Mouse (Mus musculus) colon, adult 2 months (tissue): ENCODE data around the gene Oxsr1. TPM values are rescaled to one million over a fixed set of nuclear protein-coding genes. Genes with fewer than 3 reads are reported as not detected.

Experiments used
- polyA plus RNA-seq: library from polyadenylated mRNA; depleted of rRNA; stranded (reverse); fragments of >200 nt; gene quantifications from 2 replicates; pipeline ENCODE4 v1.2.3, GENCODE M21; 2012; rRNA removed

Gene Oxsr1
- polyA plus RNA-seq: 14.6 and 14.7 TPM in 2 replicates

DNA sequence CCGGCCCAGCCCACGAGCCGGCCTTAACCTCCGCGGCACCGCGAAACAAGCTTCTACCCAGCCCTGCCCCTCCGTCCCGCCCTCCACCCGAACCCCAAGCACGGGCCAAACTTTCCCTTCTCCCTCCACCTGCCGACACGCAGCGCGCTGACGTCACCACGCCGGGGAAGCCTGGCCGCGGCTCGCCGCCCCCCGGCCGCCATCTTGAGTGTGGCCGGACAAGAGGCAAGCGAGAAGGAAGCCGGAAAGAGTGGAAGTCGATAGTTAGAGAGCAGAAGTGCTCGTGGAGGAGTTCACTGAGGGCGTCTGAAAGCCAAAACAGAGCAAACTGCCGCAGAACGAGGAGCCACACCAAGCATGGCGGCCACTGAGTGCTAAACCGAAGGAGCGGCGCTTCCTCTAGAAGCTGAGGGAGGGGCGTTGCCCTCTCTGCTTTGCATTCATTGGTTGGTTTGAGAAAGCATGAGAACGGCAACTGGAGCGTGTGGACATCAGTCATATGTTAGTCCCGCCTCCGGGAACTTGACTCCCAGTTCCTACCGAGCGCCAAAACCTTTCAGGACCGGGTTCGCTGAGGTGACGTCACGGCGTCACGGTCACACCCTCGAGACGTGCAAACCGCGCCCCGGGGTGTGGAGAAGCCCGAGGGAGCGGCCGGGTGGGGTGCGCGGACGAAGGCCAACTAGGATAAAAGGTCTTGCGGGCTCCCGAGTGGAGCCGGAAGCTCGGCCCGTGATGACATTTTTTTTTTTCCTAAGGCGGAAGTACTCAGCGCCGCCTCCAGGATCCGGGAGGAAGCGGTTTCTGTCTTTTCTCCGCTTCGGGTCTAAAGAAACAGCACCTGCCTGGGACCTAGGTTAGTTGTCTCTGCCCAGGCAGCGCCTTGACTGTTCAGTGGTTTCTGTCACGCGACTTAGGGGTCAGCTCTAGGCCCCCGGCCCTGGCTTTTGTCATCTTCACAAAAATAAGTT is at the start of gene Oxsr1:
Gene Oxsr1, minus strand, starts transcription at position 139 of the 971 bp plus-strand sequence.

DNA sequence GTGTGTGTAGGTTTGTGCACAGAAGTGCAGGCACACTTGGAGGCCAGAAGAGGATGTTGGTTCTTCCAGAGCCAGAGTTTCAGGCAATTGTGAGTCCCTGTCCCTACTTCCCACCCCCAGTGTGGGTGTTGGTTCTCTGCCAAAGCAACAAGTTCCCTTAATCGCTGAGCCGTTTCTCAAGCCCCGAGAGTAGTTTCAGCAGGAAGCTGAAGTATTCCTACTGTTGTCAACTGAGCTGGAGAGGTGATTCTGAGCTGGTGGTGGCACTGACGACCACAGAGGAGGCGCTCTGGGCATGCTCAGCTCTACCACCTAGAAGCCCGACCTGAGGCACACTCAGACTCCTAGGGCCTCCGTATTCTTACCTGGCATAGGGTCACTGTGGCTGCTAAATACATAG is 43.1 kb upstream of the Oxsr1 start, which contains the start of gene Slc22a14:
Gene Slc22a14, minus strand, starts transcription at position 270 of the 400 bp plus-strand sequence.

GRCm38 (mm10) chr9:119357331-119358057 is 35.3 kb upstream of the Oxsr1 start, which contains the start of gene Xylb:
TSS of gene Xylb (plus strand) at chr9:119357381.

DNA sequence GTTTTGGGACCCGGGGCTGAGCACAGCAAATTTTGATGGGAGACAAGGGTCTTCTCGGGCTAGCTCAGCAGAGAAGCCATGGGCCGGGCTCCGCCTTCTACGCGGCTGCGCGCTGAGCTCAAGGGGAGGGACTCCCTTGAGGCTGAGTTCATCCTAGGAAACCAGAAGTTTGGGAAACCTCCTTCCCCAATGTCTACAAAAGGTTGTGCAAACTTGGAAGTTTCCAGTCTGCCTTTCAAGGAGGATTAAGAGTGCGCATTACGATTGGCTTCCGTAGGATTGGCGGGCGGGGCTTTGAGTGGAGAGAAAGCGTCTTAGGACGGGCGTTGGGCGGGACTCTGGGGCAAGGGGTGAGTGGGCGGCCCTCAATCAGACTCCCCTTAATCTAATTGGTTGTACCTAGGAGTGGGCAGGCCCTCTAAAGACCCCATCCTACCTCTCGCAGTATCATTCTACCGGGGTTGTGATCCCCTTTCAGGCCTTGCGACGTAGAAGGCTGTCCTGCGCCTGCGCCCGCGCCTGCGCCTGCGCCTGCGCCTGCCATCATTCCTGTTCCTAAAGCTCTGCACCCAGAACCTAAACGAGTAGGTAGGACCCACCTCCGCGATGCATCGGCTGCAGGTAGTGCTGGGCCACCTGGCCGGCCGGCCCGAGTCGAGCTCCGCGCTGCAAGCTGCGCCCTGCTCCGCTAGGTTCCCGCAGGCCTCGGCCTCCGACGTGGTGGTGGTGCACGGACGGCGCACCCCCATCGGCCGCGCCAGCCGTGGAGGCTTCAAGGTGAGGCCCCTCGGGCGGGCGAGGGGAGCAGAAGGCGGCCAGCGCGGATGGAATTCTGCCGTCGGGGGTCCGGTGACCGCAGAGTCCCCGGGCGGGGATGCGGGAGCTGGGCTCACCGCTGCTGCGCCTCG is 18.9 kb upstream of the Oxsr1 start, which contains the start of gene Myd88:
Gene Myd88, minus strand, starts transcription at position 503 of the 908 bp plus-strand sequence.

GRCm38 (mm10) chr9:119339558-119340211 is 17.5 kb upstream of the Oxsr1 start, which contains the start of gene Acaa1a:
TSS of gene Acaa1a (plus strand) at chr9:119339676.

GRCm38 (mm10) chr9:119208998-119209397 is 113.2 kb downstream of the Oxsr1 start, which contains the start of gene Slc22a13:
TSS of gene Slc22a13 (minus strand) at chr9:119209098.

Other genes starting within 250 kb of the Oxsr1 start
- gene Plcd1, start 228.9 kb downstream of the Oxsr1 start, polyA plus RNA-seq: 53.1 and 67.2 TPM in 2 replicates
- 0.34 and 1.0 TPM in 2 replicates for gene Dlec1, start 219.9 kb downstream of the Oxsr1 start, polyA plus RNA-seq
- gene Acaa1b, start 165.3 kb downstream of the Oxsr1 start, polyA plus RNA-seq: 4.8 and 13.7 TPM in 2 replicates
- not detected in 2 replicates for gene Gm47289, start 163.3 kb downstream of the Oxsr1 start, polyA plus RNA-seq
- gene Slc22a13, start 113.3 kb downstream of the Oxsr1 start, polyA plus RNA-seq: 0.13 TPM in 1 of 2 replicates, not detected in the other
- gene Acaa1a, start 17.2 kb upstream of the Oxsr1 start, polyA plus RNA-seq: 322 and 341 TPM in 2 replicates
- gene Myd88, start 19.0 kb upstream of the Oxsr1 start, polyA plus RNA-seq: 25.8 and 28.6 TPM in 2 replicates
- gene Xylb, start 35.0 kb upstream of the Oxsr1 start, polyA plus RNA-seq: 6.4 and 9.0 TPM in 2 replicates
- not detected in 2 replicates for gene Slc22a14, start 43.1 kb upstream of the Oxsr1 start, polyA plus RNA-seq
- gene Acvr2b, start 79.7 kb upstream of the Oxsr1 start, polyA plus RNA-seq: 6.4 and 6.9 TPM in 2 replicates
- gene Exog, start 122.5 kb upstream of the Oxsr1 start, polyA plus RNA-seq: 2.4 and 2.5 TPM in 2 replicates